Mouse (Mus musculus) G1E (cell line): Measurements from ENCODE around the gene Mxi1.

Experiments used
- CTCF ChIP-seq: IDR thresholded peaks from 2 replicates; pipeline ENCODE4 v1.5.1; 2012; ENCODE audit warnings: low read depth, low read length, inconsistent platforms, mixed read lengths
- GATA1 ChIP-seq: IDR thresholded peaks from 2 replicates; pipeline ENCODE4 v1.6.1; 2012; ENCODE audit warnings: borderline replicate concordance, low read length, inconsistent platforms, mixed read lengths
- POLR2AphosphoS5 ChIP-seq: IDR thresholded peaks from 2 replicates; pipeline ENCODE4 v1.6.1; 2012; ENCODE audit warnings: low read depth, low read length, inconsistent platforms; ENCODE audit not compliant: insufficient replicate concordance
- TAL1 ChIP-seq: conservative IDR thresholded peaks from 2 replicates; pipeline ENCODE4 v1.6.1; 2012; ENCODE audit warnings: low read depth, low read length, inconsistent platforms, mixed read lengths

GRCm38 (mm10) chr19:53260828-53261227, 49.5 kb upstream of the Mxi1 start:
- TF ChIP-seq CTCF (no peak), TAL1 (no peak), GATA1 (no peak), POLR2AphosphoS5 (no peak)
